Mouse (Mus musculus) monocyte, adult 5-6 weeks (primary cell): ENCODE results near the gene Strn4. TPM values are rescaled to one million over a fixed set of nuclear protein-coding genes. Genes with fewer than 3 reads are reported as not detected.
A peak's percentile ranks its signal among the peaks of the same experiment; 100 is the strongest.

Experiments
- ATAC-seq: fragments of 153-309, 156-312 bp; replicated peaks from 2 replicates; pipeline ENCODE4 v1.8.0; 2017; ENCODE audit warnings: mild to moderate bottlenecking; ENCODE audit not compliant: low TSS enrichment, insufficient number of reproducible peaks, severe bottlenecking, poor library complexity, low FRiP score
- total RNA-seq: library from RNA; stranded (forward); fragments of 200-1000, 200-491, 200-594 nt; gene quantifications from 3 replicates; pipeline ENCODE4 v1.2.3, GENCODE M21; 2017

Gene Strn4
- total RNA-seq, 1 experiment from 2014 or later = 71.5 TPM

- ATAC-seq = no peak
Measured at GRCm38 (mm10) chr7:16867488-16867887, 51.8 kb downstream of the Strn4 start.

GRCm38 (mm10) chr7:16869497-16869896 is 53.8 kb downstream of the Strn4 start:
- no peak for ATAC-seq

- no peak for ATAC-seq
Measured at GRCm38 (mm10) chr7:16871600-16871999, 55.9 kb downstream of the Strn4 start.

- no peak for ATAC-seq
Measured at GRCm38 (mm10) chr7:16872478-16872877, 56.8 kb downstream of the Strn4 start.

- ATAC-seq = no peak
Measured at GRCm38 (mm10) chr7:16873392-16873791, 57.7 kb downstream of the Strn4 start.

- peak; percentile 73 for ATAC-seq
Measured at GRCm38 (mm10) chr7:16874190-16874589, 58.5 kb downstream of the Strn4 start.

GRCm38 (mm10) chr7:16874756-16875309 is 59.1 kb downstream of the Strn4 start:
- ATAC-seq = peak; percentile 91

- ATAC-seq = no peak
Measured at GRCm38 (mm10) chr7:16875310-16875325, 59.4 kb downstream of the Strn4 start, which contains the start of gene Dact3. Gene Dact3 (plus strand): TSS chr7:16875317.

- ATAC-seq = no peak
Measured at GRCm38 (mm10) chr7:16875326-16875725, 59.6 kb downstream of the Strn4 start.

GRCm38 (mm10) chr7:16876006-16876405 is 60.3 kb downstream of the Strn4 start:
- no peak for ATAC-seq

- ATAC-seq = no peak
Measured at GRCm38 (mm10) chr7:16876608-16877007, 60.9 kb downstream of the Strn4 start.

GRCm38 (mm10) chr7:16877717-16878116 is 62.0 kb downstream of the Strn4 start:
- no peak for ATAC-seq

GRCm38 (mm10) chr7:16879796-16880547 is 64.3 kb downstream of the Strn4 start:
- no peak for ATAC-seq

GRCm38 (mm10) chr7:16880615-16881014 is 64.9 kb downstream of the Strn4 start:
- ATAC-seq = no peak

GRCm38 (mm10) chr7:16883162-16883561 is 67.5 kb downstream of the Strn4 start:
- no peak for ATAC-seq

GRCm38 (mm10) chr7:16884334-16884733 is 68.6 kb downstream of the Strn4 start:
- no peak for ATAC-seq

- no peak for ATAC-seq
Measured at GRCm38 (mm10) chr7:16885271-16885776, 69.6 kb downstream of the Strn4 start.

GRCm38 (mm10) chr7:16885905-16886304 is 70.2 kb downstream of the Strn4 start:
- no peak for ATAC-seq
